Mouse (Mus musculus) midbrain, postnatal 0 days (tissue): Measurements from ENCODE around the gene Thsd4. TPM values are rescaled to one million over a fixed set of nuclear protein-coding genes. Genes with fewer than 3 reads are reported as not detected.
A peak's percentile ranks its signal among the peaks of the same experiment; 100 is the strongest.

Experiments
- ATAC-seq: fragments of 200-750 bp; cut with Nextera tagmentation; 2 replicates; pipeline ENCODE4 v1.8.0; 2017; ENCODE audit warnings: moderate number of reproducible peaks, mild to moderate bottlenecking, moderate TSS enrichment, moderate library complexity; ENCODE audit not compliant: low FRiP score
- DNase-seq: peaks from one replicate; pipeline ENCODE4 v3.0.0-alpha.2; 2015; ENCODE audit warnings: low spot score
- H3K27ac ChIP-seq: fragments of 300-500 bp; sonication (generic); 2 replicates; pipeline ENCODE4 v1.5.1; 2014; ENCODE audit warnings: low read depth, mild to moderate bottlenecking, low read length, mixed read lengths
- H3K27me3 ChIP-seq: fragments of 300-500 bp; sonication (generic); 2 replicates; pipeline ENCODE4 v1.6.1; 2014; ENCODE audit warnings: low read length, control low read depth, mixed read lengths; ENCODE audit not compliant: insufficient read depth
- H3K36me3 ChIP-seq: fragments of 300-500 bp; sonication (generic); 2 replicates; pipeline ENCODE4 v1.6.1; 2014; ENCODE audit warnings: low read length, control low read depth, mixed read lengths; ENCODE audit not compliant: insufficient read depth
- H3K4me1 ChIP-seq: fragments of 300-500 bp; sonication (generic); 2 replicates; pipeline ENCODE4 v1.6.1; 2014; ENCODE audit warnings: mild to moderate bottlenecking, control low read depth, antibody characterized with exemption, low read length, mixed read lengths; ENCODE audit not compliant: insufficient read depth
- H3K4me2 ChIP-seq: fragments of 300-500 bp; sonication (generic); 2 replicates; pipeline ENCODE4 v1.6.1; 2014; ENCODE audit warnings: low read depth, mild to moderate bottlenecking, low read length, mixed read lengths; ENCODE audit not compliant: poor library complexity, severe bottlenecking
- H3K4me3 ChIP-seq: fragments of 300-500 bp; sonication (generic); 2 replicates; pipeline ENCODE4 v1.5.1; 2014; ENCODE audit warnings: low read depth, mild to moderate bottlenecking, low read length, moderate library complexity
- H3K9ac ChIP-seq: fragments of 300-500 bp; sonication (generic); replicated peaks from 2 replicates; pipeline ENCODE4 v1.6.1; 2014; ENCODE audit warnings: mild to moderate bottlenecking, low read length, moderate library complexity, mixed read lengths; ENCODE audit not compliant: poor library complexity, severe bottlenecking
- H3K9me3 ChIP-seq: fragments of 300-500 bp; sonication (generic); 2 replicates; pipeline ENCODE4 v1.6.1; 2016; ENCODE audit warnings: low read length, control low read depth
- CTCF ChIP-seq: IDR thresholded peaks from 2 replicates; pipeline ENCODE4 v1.5.1; 2016; ENCODE audit warnings: antibody characterized with exemption, mild to moderate bottlenecking
- WGBS: fragments of 180-500 bp; shearing (Covaris S2); extraction: QIAGEN DNeasy Blood & Tissue Kit; methylation state at CpG from one replicate; pipeline ENCODE4 v1.1.7; 2014; 5-methylcytosine and 5-hydroxymethylcytosine counted together
- polyA plus RNA-seq: library from polyadenylated mRNA; unstranded; fragments of >200 nt; fragmentation: Nextera tagmentation; extraction: Ambion mirVana; gene quantifications from 2 replicates; pipeline ENCODE4 v1.2.1, GENCODE M21; 2015
- total RNA-seq: library from RNA; depleted of rRNA; stranded (reverse); fragments of >200 nt; gene quantifications from 2 replicates; pipeline ENCODE4 v1.2.3, GENCODE M21; 2014

The Thsd4 gene
- total and polyA plus RNA-seq, 2 experiments from 2014 or later, result 4.8 to 23.6 TPM

DNA sequence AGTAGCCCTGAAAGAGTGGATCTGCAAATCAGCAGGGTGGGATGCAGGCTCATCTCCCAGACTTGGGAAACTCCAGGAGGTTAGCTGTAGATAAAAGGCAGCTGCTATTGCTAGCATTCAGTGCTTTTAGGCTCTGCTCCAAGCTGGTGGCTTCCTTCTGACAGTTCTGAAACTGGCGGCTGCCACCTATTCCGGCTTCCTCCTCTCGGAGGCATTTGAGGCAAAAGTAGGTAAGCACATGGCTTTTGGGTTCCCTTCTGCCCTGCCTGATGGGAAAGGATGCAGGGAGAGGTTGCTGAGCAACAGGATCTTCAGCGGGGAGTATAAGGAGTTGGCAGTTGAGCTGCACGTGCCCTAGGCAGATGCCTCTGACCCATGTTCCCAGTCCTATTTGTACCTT is 65.2 kb downstream of the Thsd4 start:
- Histone ChIP-seq H3K9ac (no peak overlapping the region), H3K4me3 (no peak overlapping the region), H3K36me3 (no peaks in the 10 kb centered on the region), H3K27ac (no peak overlapping the region), H3K27me3 (no peaks in the 10 kb centered on the region), H3K4me1 (peaks cover 11% of the 10 kb centered on the region; the same call in 1 of the 2 replicates), H3K9me3 (no peaks in the 10 kb centered on the region), H3K4me2 (no peak overlapping the region)
- no peak for TF ChIP-seq CTCF
- 23% methylated on average over 5 of the region's 5 CpGs for WGBS
- ATAC-seq (no peak), DNase-seq (peak; percentile 69)

DNA sequence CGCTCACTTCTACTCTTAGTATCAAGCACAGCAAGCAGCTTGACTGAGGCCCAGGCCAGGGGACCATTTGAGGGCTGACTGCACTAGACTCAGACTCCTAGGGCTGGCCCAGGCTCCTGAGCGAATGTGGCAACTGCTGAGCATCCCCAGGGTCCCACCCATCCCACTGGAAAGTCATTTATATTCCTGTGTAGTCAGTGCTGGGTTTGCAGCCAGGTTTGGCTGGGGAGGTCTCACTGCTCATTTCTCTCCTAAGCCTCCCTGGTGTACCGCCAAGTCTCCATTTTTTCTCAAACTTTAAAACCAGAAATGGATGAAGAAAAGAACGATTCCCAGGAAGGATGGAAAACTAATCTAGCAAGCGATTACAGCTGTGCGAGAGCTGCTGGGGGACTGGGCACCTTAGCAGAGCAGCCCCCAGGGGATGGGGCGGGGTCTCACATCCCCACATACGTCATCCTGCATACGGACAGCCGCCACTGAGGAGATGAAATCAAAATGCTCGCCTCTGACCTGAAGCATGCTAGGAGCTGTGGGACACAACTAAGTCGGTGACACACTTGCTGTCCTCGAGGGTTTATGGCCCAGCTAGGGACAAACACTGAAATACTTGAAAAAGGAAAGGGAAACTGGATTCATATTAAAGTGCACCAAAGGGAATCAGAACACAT is 67.3 kb downstream of the Thsd4 start:
- TF ChIP-seq CTCF, result no peak
- Histone ChIP-seq H3K36me3 (no peaks in the 10 kb centered on the region), H3K9me3 (no peaks in the 10 kb centered on the region), H3K27me3 (no peaks in the 10 kb centered on the region), H3K9ac (no peak overlapping the region), H3K4me3 (no peak overlapping the region), H3K4me2 (no peak overlapping the region), H3K27ac (no peak overlapping the region), H3K4me1 (peaks cover 11% of the 10 kb centered on the region; the same call in 1 of the 2 replicates)
- DNase-seq, result no peak
- ATAC-seq, result no peak
- 75% methylated on average over 13 of the region's 13 CpGs for WGBS

DNA sequence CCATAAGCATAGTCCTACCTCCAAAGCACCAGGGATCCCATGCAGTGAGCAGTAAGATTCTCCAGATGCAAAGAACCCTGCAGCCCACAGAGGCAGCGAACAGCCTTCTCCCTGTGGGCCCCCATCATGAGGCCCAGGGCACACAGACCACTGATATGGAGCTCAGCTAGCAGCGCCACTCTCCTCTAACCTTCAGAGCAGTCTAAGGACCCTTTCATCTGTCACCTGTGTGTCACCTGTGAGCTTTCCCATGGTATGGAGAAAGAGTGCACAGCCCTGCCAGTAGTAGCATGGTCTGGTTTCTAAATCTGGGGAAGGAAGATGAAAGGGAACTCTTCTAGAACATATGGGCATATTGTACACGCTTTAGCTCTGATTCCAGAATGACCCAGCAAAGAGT is 72.3 kb downstream of the Thsd4 start:
- H3K36me3 ChIP-seq, result no peaks in the 10 kb centered on the region
- no peak overlapping the region for H3K4me2 ChIP-seq
- TF ChIP-seq CTCF, result no peak
- no peak overlapping the region for H3K4me3 ChIP-seq
- no peaks in the 10 kb centered on the region for H3K27me3 ChIP-seq
- ATAC-seq, result no peak
- H3K27ac ChIP-seq, result no peak overlapping the region
- H3K9me3 ChIP-seq, result no peaks in the 10 kb centered on the region
- no peak overlapping the region for H3K9ac ChIP-seq
- no peak for DNase-seq
- WGBS, result 88% methylated on average over 3 of the region's 3 CpGs
- H3K4me1 ChIP-seq, result no peaks in the 10 kb centered on the region

DNA sequence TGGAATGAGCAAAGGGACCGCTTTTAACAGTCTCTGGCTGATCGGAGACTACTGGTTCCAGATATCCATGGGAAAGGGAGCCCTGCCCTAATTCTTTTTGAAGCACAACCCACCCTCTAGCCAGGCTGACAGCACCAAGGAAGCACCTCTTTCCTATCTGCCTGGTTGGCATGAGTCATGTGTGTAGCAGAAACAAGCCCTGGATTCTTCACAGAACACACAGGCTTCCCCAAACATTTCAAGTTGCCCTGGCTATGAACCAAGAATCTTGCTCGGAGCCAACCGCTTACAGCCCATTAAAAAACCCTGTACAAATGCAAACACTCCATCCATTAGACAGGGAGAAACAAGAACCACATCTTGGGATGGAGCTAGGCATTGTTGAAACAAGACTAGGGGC is 76.0 kb downstream of the Thsd4 start:
- Histone ChIP-seq H3K9ac (no peak overlapping the region), H3K27ac (no peak overlapping the region), H3K4me3 (no peak overlapping the region), H3K4me1 (no peaks in the 10 kb centered on the region), H3K36me3 (no peaks in the 10 kb centered on the region), H3K4me2 (no peak overlapping the region), H3K9me3 (no peaks in the 10 kb centered on the region), H3K27me3 (no peaks in the 10 kb centered on the region)
- ATAC-seq (no peak), DNase-seq (no peak)
- WGBS, result 79% methylated on average over 4 of the region's 4 CpGs
- TF ChIP-seq CTCF, result no peak

DNA sequence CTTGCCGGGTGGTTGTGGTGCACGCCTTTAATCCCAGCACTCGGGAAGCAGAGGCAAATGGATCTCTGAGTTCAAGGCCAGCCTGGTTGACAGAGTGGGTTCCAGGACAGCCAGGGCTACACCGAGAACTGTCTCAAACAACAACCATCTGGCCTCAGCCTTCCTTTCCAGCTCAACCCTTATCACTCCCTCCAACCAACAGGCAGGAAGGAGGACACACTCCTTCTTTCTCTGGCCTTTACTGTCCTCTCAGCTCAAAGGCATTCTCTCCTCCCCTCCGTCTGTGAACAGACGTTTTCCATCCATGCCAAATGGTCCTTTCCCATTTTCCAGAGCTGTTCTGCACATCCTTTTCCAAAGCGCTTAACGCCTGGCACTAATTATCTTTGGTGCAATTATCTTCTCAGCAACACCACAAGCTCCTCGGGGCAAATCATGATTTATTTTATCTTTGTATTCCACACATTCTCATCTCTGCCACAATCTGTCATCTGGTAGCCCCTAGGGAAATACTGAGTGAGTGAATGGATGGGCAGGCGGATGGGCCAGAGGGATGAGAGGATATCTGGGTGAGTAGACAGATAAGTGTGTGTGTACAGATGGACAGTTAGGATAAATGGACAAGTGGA is 80.5 kb downstream of the Thsd4 start:
- Histone ChIP-seq H3K27ac (no peak overlapping the region), H3K4me2 (no peak overlapping the region), H3K27me3 (no peaks in the 10 kb centered on the region), H3K9me3 (no peaks in the 10 kb centered on the region), H3K4me3 (no peak overlapping the region), H3K9ac (no peak overlapping the region), H3K36me3 (no peaks in the 10 kb centered on the region), H3K4me1 (no peaks in the 10 kb centered on the region)
- DNase-seq (peak; percentile 54), ATAC-seq (no peak)
- WGBS, result 68% methylated on average over 10 of the region's 10 CpGs
- no peak for TF ChIP-seq CTCF

DNA sequence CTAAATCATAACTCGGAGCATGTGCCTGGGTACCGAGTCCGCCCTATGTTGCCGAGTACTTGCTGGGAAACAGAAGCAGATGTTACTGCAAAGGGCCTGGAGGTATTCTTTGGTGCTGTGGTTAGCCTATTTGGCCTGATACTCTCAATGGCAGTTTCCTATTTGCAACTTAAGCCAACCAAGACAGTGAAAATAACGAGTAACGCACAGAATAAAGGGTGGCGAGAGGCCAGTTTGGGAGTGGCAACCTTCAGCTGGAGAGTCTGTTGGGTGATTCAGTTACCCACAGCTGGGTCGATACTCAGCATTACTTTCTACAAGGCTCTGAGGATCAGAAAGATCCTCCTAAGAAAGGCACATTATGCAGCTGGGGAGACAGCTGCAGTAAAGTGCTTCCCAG is 81.3 kb downstream of the Thsd4 start:
- Histone ChIP-seq H3K4me2 (no peak overlapping the region), H3K36me3 (no peaks in the 10 kb centered on the region), H3K9ac (no peak overlapping the region), H3K4me1 (no peaks in the 10 kb centered on the region), H3K27ac (no peak overlapping the region), H3K4me3 (no peak overlapping the region), H3K27me3 (no peaks in the 10 kb centered on the region), H3K9me3 (no peaks in the 10 kb centered on the region)
- DNase-seq (no peak), ATAC-seq (no peak)
- no peak for TF ChIP-seq CTCF
- WGBS, result 92% methylated on average over 8 of the region's 8 CpGs
